Mouse (Mus musculus): ENCODE measurements around the gene Sct. TPM values are rescaled to one million over a fixed set of nuclear protein-coding genes. Genes with fewer than 3 reads are reported as not detected.

Gene Sct
- total RNA-seq (2015), result not detected in 2 replicates
- total RNA-seq (2017), result not detected in 2 replicates

GRCm38 (mm10) chr7:141278766-141279590 is at the start of gene Sct:
Sct (minus strand) TSS chr7:141279133.
- peak; percentile 61 for ATAC-seq (replicated peaks; ENCODE audit: poor library complexity)

- ATAC-seq (replicated peaks; ENCODE audit: poor library complexity), result no peak; the same call in 1 of the 2 replicates
These were observed 49.5 kb upstream of the Sct start for GRCm38 (mm10) chr7:141328373-141328990.

- peak; percentile 86 for ATAC-seq (replicated peaks; ENCODE audit: poor library complexity)
These were observed 48.8 kb upstream of the Sct start, which contains the start of the genes Deaf1 and Tmem80 for GRCm38 (mm10) chr7:141327469-141328372. Deaf1 (minus strand) TSS chr7:141327690. Tmem80 (plus strand) TSS chr7:141327739.

GRCm38 (mm10) chr7:141326546-141327446 is 47.9 kb upstream of the Sct start:
- ATAC-seq (replicated peaks; ENCODE audit: poor library complexity), result no peak

GRCm38 (mm10) chr7:141324686-141325085 is 45.8 kb upstream of the Sct start:
- ATAC-seq (replicated peaks; ENCODE audit: poor library complexity), result no peak

- ATAC-seq (replicated peaks; ENCODE audit: poor library complexity), result no peak
These were observed 40.5 kb upstream of the Sct start for GRCm38 (mm10) chr7:141319446-141319845.

- ATAC-seq (replicated peaks; ENCODE audit: poor library complexity), result no peak
These were observed 38.7 kb upstream of the Sct start for GRCm38 (mm10) chr7:141317619-141318132.

- ATAC-seq (replicated peaks; ENCODE audit: poor library complexity), result peak; percentile 100
These were observed 37.0 kb upstream of the Sct start for GRCm38 (mm10) chr7:141315974-141316373.

GRCm38 (mm10) chr7:141315076-141315475 is 36.1 kb upstream of the Sct start:
- ATAC-seq (replicated peaks; ENCODE audit: poor library complexity), result no peak

GRCm38 (mm10) chr7:141314416-141314815 is 35.5 kb upstream of the Sct start:
- no peak for ATAC-seq (replicated peaks; ENCODE audit: poor library complexity)

GRCm38 (mm10) chr7:141304537-141304936 is 25.6 kb upstream of the Sct start:
- no peak for ATAC-seq (replicated peaks; ENCODE audit: poor library complexity)

GRCm38 (mm10) chr7:141302702-141303268 is 23.9 kb upstream of the Sct start:
- no peak; the same call in 1 of the 2 replicates for ATAC-seq (replicated peaks; ENCODE audit: poor library complexity)

GRCm38 (mm10) chr7:141301386-141301785 is 22.5 kb upstream of the Sct start:
- ATAC-seq (replicated peaks; ENCODE audit: poor library complexity), result no peak

- no peak for ATAC-seq (replicated peaks; ENCODE audit: poor library complexity)
These were observed 20.2 kb upstream of the Sct start for GRCm38 (mm10) chr7:141299175-141299574.

- ATAC-seq (replicated peaks; ENCODE audit: poor library complexity), result peak; percentile 67
These were observed 19.2 kb upstream of the Sct start for GRCm38 (mm10) chr7:141297926-141298650.

GRCm38 (mm10) chr7:141294479-141294878 is 15.5 kb upstream of the Sct start:
- no peak for ATAC-seq (replicated peaks; ENCODE audit: poor library complexity)

- peak; percentile 37 for ATAC-seq (replicated peaks; ENCODE audit: poor library complexity)
These were observed 15.0 kb upstream of the Sct start for GRCm38 (mm10) chr7:141293852-141294471.

Measured in megakaryocyte progenitor cell, adult 5-6 weeks (primary cell).